Mouse (Mus musculus) cerebellum, adult 18-20 months (tissue): ENCODE data around the gene Ckm.

Source experiments
- DNase-seq, 2 experiments: peaks; one replicate each; pipeline ENCODE4 v3.0.0; 2021

Gene Ckm

GRCm38 (mm10) chr7:19404476-19404875, at the start of gene Ckm:
Gene Ckm, plus strand, starts transcription at chr7:19404776.
- DNase-seq, result no peak

GRCm38 (mm10) chr7:19354991-19355390, 49.6 kb upstream of the Ckm start:
- no peak for DNase-seq

- no peak for DNase-seq
Observed at GRCm38 (mm10) chr7:19356311-19356710, 48.3 kb upstream of the Ckm start.

DNA sequence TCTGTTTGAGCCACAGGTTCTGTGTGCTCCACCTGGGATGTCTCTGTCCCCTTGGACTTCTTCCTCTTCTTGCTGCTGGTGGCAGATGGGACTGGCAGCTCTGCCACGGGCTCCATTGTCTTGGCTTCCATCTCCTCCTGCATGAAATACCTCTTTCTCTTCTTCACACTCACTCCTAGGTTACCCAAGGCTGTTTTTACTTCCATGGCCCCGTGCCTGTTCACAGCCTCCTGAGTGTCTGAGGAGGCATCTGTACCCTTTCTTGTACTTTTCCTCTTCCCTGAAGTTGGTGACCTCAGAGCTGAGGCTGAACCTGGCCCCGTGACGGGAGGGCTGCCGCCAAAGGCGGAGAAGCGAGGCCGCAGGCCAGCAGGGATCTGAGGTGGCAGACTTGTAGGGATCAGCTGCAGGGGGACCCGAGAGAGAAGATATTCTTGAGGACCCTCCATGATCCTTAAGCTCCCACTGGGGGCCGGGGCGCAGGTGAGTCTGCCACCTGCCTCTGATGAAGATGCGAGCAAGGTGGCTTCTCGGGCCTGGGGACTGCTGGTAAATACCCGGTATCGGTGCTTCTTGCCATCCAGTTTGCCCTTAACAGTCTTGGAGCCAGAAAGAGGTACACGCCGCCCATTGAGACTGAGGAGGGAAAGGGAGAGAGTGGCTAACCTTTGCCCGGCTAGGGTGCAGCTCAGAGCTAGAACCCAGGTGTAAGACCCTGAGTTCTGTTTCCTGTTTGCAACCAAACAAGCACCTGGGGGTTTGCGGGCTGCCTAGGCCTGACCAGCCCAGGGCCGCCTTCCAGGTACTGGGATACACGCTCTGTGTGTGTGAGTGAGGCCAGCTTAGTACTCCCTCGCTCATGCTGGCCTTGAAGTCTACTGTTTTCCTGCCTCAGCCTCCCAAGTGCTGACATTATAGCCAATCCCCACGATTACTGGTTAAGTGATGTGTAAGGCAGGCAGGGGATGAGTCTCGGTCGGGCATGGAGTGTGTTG, 46.9 kb upstream of the Ckm start:
- peak in 1 of 2 experiments; percentile 30 for DNase-seq

DNA sequence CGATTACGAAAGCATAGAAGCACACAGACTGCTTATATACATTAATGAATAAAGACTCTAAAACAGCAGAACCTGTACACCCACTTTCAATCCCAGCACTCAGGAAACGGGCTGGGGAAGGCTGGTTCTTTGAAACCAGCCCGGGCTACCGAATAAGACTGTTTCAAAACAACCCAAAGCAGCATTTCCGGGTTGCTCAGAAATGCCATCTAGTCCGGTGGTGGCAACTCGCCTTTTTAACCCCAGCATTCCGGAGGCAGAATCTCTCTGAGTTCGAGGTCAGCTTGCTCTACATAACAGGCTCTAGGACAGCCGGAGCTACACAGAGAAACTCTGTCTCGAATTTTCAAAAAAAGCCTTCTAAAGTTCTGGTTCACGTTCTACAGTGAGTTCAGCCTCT, 45.9 kb upstream of the Ckm start:
- no peak for DNase-seq

DNA sequence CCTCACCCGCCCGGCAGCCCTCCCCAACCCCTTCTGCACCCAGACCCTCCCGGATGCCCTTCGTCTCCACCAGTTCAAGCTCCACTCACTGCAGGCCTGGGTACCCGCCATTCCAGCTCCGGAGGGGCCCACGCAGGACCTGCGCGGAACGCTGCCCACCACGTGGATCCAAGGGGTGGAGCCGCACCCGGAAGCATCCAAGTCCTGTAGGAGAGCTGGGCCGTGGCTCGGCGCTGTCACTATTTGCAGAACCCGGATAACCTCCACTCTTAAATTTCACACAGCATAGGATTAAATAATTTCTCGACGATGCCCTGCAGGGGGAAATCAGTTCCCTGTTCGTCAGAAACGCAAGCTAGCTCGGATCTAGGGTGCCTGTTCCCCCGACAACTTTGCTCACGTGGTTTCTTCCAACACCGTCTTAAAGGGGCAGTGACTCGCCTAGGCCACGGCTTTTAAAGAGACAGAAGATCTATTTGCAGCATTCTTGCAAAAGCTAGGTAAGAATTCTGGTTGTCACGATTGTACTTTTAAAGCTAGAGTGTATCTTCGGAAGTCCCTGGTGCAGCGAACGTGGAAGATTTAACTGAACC, 45.2 kb upstream of the Ckm start, which contains the start of the genes Cd3eap and Ppp1r13l:
Cd3eap (minus strand) TSS at position 185 of the 593 bp plus-strand sequence.
Ppp1r13l (plus strand) TSS at position 451 of the 593 bp plus-strand sequence.
- DNase-seq, result peak; percentile 87

- peak; percentile 71 to 78 for DNase-seq
Observed at GRCm38 (mm10) chr7:19359892-19360641, 44.5 kb upstream of the Ckm start.

GRCm38 (mm10) chr7:19360944-19361343, 43.6 kb upstream of the Ckm start:
- peak; percentile 90 to 97 for DNase-seq

DNA sequence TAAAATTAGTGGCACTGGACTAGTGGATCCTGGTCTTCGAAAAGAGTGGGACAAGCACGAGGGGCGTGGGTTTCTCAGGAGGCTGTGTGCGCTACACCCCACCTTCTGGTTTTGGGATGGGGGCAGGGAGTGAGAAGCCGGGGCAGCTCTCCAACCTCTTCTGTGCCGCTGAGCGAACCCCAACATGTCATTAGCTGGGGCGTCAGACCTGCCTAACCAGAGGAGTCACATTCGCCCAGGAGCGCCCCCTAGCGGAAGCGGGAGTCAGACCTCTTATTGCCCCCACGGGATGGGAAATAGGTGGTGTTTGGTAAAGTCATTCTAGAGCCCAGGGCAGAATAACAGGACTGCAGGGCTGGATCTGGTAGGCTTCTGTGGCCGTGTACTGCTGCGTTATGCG, 42.9 kb upstream of the Ckm start:
- peak; percentile 58 to 73 for DNase-seq

GRCm38 (mm10) chr7:19362276-19362675, 42.3 kb upstream of the Ckm start:
- DNase-seq, result peak in 1 of 2 experiments; percentile 25

- peak; percentile 77 to 83 for DNase-seq
Observed at GRCm38 (mm10) chr7:19363881-19364280, 40.7 kb upstream of the Ckm start.

GRCm38 (mm10) chr7:19365376-19365775, 39.2 kb upstream of the Ckm start:
- DNase-seq, result no peak

DNA sequence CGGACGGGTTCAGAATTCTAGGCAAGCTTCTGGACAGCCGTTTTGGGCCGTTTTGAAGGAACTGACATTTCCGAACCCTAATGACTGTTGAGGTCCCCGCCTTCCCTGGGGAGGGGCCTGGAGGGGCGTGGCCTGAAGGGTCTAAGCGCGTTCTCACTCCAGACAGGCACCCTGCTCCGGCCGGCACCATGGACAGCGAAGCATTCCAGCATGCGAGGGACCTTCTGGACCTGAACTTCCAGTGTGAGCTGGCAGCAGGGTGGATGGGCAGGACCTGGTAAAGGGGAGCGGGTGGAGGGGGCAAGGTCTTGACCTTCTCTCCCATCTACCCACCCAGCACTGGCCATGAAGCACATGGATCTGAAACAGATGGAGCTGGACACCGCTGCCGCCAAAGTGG, 36.2 kb upstream of the Ckm start:
- no peak for DNase-seq

DNA sequence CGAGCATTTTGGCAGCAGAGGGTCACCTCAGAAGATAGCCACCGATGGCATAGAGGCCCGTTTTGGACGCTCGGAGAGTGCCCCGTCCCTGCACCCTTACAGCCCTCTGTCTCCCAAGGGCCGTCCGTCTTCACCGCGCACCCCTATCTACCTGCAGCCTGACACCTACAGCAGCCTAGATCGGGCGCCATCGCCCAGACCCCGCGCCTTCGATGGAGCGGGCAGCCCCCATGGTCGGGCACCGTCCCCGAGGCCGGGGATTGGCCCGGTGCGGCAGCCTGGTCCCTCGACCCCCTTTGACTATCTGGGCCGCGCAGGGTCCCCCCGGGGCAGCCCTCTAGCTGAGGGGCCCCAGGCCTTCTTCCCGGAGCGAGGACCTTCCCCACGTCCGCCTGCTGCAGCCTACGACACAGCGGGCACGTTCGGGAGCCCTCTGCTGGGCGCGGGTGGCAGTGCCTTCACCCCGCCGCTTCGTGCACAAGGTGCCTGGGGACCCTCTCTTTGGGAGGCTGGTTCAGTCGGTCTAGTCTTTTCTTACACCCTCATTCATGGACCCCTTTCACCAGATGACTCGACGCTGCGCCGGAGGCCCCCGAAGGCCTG, 34.7 kb upstream of the Ckm start:
- peak; percentile 77 to 85 for DNase-seq

- no peak for DNase-seq
Observed at GRCm38 (mm10) chr7:19373367-19373766, 31.2 kb upstream of the Ckm start.

DNA sequence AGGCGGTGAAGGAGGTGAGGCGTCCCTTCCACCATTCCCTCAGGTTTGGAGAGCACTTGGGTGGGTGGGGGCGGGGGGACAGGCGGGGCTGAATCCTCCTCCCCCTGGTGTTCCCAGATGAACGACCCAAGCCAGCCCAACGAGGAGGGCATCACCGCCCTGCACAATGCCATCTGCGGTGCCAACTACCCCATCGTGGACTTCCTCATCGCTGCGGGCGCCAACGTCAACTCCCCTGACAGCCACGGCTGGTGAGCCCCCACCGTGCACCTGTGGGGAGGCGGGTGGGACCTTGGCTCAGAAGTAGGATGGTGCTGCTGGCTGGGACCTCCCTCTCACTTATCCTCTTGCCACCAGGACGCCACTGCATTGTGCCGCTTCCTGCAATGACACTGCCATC, 29.2 kb upstream of the Ckm start:
- no peak for DNase-seq

DNA sequence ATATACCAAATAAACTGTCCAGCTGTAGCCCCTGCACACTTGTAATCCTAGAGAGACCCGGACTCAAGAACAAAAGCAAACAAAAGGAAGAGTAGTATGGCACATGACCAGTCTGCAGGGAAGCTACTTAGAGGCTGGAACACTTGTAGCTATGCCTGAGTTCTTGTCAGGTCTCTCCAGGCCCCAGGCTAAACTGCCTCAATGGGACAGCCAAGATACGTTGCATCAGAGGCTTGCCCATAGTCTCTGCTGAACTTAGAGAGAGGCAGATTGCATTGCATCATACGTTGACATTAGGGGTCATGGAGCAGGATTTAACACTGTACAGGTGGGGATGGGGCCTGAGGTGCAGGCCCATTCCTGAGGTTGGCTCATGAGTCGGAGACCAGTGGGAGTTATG, 28.6 kb upstream of the Ckm start:
- no peak for DNase-seq

DNA sequence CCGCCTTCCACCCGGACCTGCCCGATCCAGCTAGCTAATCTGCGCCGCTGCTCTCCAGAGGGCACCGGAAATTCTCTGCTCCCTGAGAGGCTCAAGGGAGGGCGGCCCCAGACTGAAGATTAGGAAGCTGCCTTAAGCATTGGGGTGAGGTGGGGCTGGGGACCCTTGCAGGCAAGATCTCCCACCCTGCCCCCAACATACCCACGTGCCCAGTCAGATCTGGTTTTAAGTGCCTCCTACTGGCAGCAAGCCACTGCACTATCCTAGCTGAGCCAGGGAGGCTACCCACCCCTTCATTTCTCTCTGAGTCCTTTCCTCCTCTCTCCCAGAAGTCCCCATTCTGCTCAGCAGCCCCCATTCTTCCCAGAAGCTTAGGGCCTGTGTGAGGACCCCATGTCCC, 26.5 kb upstream of the Ckm start:
- no peak for DNase-seq

- peak; percentile 98 to 99 for DNase-seq
Observed at GRCm38 (mm10) chr7:19381377-19382165, 23.0 kb upstream of the Ckm start, which contains the start of gene Ercc2. Gene Ercc2, plus strand, starts transcription at chr7:19382010.

DNA sequence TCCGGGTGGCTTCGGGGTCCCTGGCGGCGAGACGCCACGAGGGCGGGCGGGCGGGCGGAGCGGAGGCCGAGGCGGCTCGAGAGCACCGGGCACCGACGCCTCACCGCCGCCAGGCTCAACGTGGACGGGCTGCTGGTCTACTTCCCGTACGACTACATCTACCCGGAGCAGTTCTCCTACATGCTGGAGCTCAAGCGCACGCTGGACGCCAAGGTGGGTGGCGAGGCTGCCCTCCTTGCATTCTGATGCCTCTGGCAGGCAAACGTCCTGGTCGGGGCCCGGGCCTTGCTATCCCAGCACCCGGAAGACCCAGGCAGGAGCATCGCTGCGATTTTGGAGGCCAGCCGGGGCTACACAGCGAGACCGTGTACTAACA, 22.4 kb upstream of the Ckm start:
- DNase-seq, result no peak

DNA sequence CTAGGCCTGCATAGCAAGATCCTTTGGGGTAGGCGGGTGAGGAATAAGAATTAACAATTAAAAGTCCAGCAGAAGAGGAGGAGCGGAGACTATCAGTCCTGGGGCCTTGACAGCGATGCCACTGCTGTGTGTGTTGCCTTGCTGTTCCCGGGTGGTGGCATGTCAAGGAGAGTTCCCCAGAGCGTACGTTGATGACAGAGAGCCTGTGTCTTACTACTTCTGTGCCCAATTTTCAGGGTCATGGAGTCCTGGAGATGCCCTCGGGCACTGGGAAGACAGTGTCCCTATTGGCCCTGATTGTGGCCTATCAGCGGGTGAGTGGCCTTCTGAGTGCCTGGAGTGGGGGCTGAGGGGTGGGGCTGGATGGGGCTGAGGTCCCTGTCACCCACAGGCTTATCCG, 20.9 kb upstream of the Ckm start:
- no peak for DNase-seq
